Mouse (Mus musculus): Measurements from ENCODE around the gene Pxylp1. TPM values are rescaled to one million over a fixed set of nuclear protein-coding genes. Genes with fewer than 3 reads are reported as not detected.

Gene Pxylp1
- polyA plus RNA-seq, 1 experiment from 2014 or later = 2.1 TPM

- 76% methylated on average over 5 of the region's 5 CpGs for WGBS (ENCODE audit: insufficient replicate concordance)
- H3K36me3 ChIP-seq = no peaks in the 10 kb centered on the region
- H3K27ac ChIP-seq = no peak overlapping the region
- H3K9ac ChIP-seq = no peak overlapping the region
- H3K4me1 ChIP-seq = 0 out of 2 replicates have a peak, but pooled peaks cover 3% of the 10 kb centered on the region
- no peak overlapping the region for H3K4me2 ChIP-seq
- no peak for ATAC-seq
- H3K9me3 ChIP-seq (replicated peaks) = no peaks in the 10 kb centered on the region
- no peaks in the 10 kb centered on the region for H3K27me3 ChIP-seq (replicated peaks)
- H3K4me3 ChIP-seq = no peak overlapping the region
Observed at GRCm38 (mm10) chr9:96869542-96869941, 22.9 kb downstream of the Pxylp1 start.

GRCm38 (mm10) chr9:96868546-96868945 lies 23.9 kb downstream of the Pxylp1 start:
- Histone ChIP-seq H3K27ac (no peak overlapping the region), H3K4me3 (no peak overlapping the region), H3K4me2 (no peak overlapping the region), H3K9me3 (replicated peaks) (no peaks in the 10 kb centered on the region), H3K9ac (no peak overlapping the region), H3K36me3 (no peaks in the 10 kb centered on the region), H3K4me1 (0 out of 2 replicates have a peak, but pooled peaks cover 3% of the 10 kb centered on the region), H3K27me3 (replicated peaks) (no peaks in the 10 kb centered on the region)
- ATAC-seq = no peak
- 68% methylated on average over 6 of the region's 6 CpGs for WGBS (ENCODE audit: insufficient replicate concordance)

- no peak overlapping the region for H3K9ac ChIP-seq
- WGBS (ENCODE audit: insufficient replicate concordance) = 68% methylated on average over 7 of the region's 7 CpGs
Observed at GRCm38 (mm10) chr9:96867165-96867564, 25.3 kb downstream of the Pxylp1 start.

GRCm38 (mm10) chr9:96866196-96866595 lies 26.3 kb downstream of the Pxylp1 start:
- WGBS (ENCODE audit: insufficient replicate concordance) = 90% methylated on average over 5 of the region's 5 CpGs
- H3K9me3 ChIP-seq (replicated peaks) = no peaks in the 10 kb centered on the region

More at GRCm38 (mm10) chr9:96867165-96867564, 25.3 kb downstream of the Pxylp1 start:
- H3K4me2 ChIP-seq = no peak overlapping the region
- H3K27me3 ChIP-seq (replicated peaks) = no peaks in the 10 kb centered on the region
- H3K9me3 ChIP-seq (replicated peaks) = no peaks in the 10 kb centered on the region
- H3K4me3 ChIP-seq = no peak overlapping the region
- ATAC-seq = no peak
- no peak overlapping the region for H3K27ac ChIP-seq
- H3K36me3 ChIP-seq = no peaks in the 10 kb centered on the region
- 0 out of 2 replicates have a peak, but pooled peaks cover 3% of the 10 kb centered on the region for H3K4me1 ChIP-seq

GRCm38 (mm10) chr9:96865473-96866050 lies 26.9 kb downstream of the Pxylp1 start:
- WGBS (ENCODE audit: insufficient replicate concordance) = 79% methylated on average over 16 of the region's 16 CpGs
- no peak overlapping the region for H3K27ac ChIP-seq
- H3K27me3 ChIP-seq (replicated peaks) = no peaks in the 10 kb centered on the region
- no peak overlapping the region for H3K9ac ChIP-seq
- H3K4me3 ChIP-seq = no peak overlapping the region
- H3K4me1 ChIP-seq = 0 out of 2 replicates have a peak, but pooled peaks cover 3% of the 10 kb centered on the region
- no peak overlapping the region for H3K4me2 ChIP-seq
- no peaks in the 10 kb centered on the region for H3K36me3 ChIP-seq
- no peak for ATAC-seq
- no peaks in the 10 kb centered on the region for H3K9me3 ChIP-seq (replicated peaks)

More at GRCm38 (mm10) chr9:96866196-96866595, 26.3 kb downstream of the Pxylp1 start:
- no peak overlapping the region for H3K27ac ChIP-seq
- H3K4me2 ChIP-seq = no peak overlapping the region
- H3K36me3 ChIP-seq = no peaks in the 10 kb centered on the region
- no peak for ATAC-seq
- H3K4me3 ChIP-seq = no peak overlapping the region
- 0 out of 2 replicates have a peak, but pooled peaks cover 3% of the 10 kb centered on the region for H3K4me1 ChIP-seq
- H3K27me3 ChIP-seq (replicated peaks) = no peaks in the 10 kb centered on the region
- no peak overlapping the region for H3K9ac ChIP-seq

- H3K36me3 ChIP-seq = no peaks in the 10 kb centered on the region
- ATAC-seq = no peak
- H3K4me2 ChIP-seq = no peak overlapping the region
- no peak overlapping the region for H3K4me3 ChIP-seq
- no peak overlapping the region for H3K27ac ChIP-seq
- no peaks in the 10 kb centered on the region for H3K27me3 ChIP-seq (replicated peaks)
- H3K9ac ChIP-seq = no peak overlapping the region
- no peaks in the 10 kb centered on the region for H3K9me3 ChIP-seq (replicated peaks)
- WGBS (ENCODE audit: insufficient replicate concordance) = 28% methylated on average over 3 of the region's 3 CpGs
- H3K4me1 ChIP-seq = no peaks in the 10 kb centered on the region
Observed at GRCm38 (mm10) chr9:96863539-96863938, 28.9 kb downstream of the Pxylp1 start.

- no peaks in the 10 kb centered on the region for H3K4me1 ChIP-seq
- no peak overlapping the region for H3K4me2 ChIP-seq
- H3K9me3 ChIP-seq (replicated peaks) = no peaks in the 10 kb centered on the region
- no peaks in the 10 kb centered on the region for H3K27me3 ChIP-seq (replicated peaks)
- H3K9ac ChIP-seq = no peak overlapping the region
- H3K36me3 ChIP-seq = no peaks in the 10 kb centered on the region
- H3K4me3 ChIP-seq = no peak overlapping the region
- 57% methylated on average over 4 of the region's 4 CpGs for WGBS (ENCODE audit: insufficient replicate concordance)
- H3K27ac ChIP-seq = no peak overlapping the region
- no peak for ATAC-seq
Observed at GRCm38 (mm10) chr9:96862836-96863235, 29.6 kb downstream of the Pxylp1 start.

GRCm38 (mm10) chr9:96861092-96861487 lies 31.4 kb downstream of the Pxylp1 start:
- Histone ChIP-seq H3K9ac (no peak overlapping the region), H3K36me3 (no peaks in the 10 kb centered on the region), H3K27me3 (replicated peaks) (no peaks in the 10 kb centered on the region), H3K4me3 (no peak overlapping the region), H3K27ac (no peak overlapping the region), H3K4me1 (no peaks in the 10 kb centered on the region), H3K9me3 (replicated peaks) (no peaks in the 10 kb centered on the region), H3K4me2 (no peak overlapping the region)
- WGBS (ENCODE audit: insufficient replicate concordance) = 54% methylated on average over 10 of the region's 10 CpGs
- ATAC-seq = no peak

GRCm38 (mm10) chr9:96860380-96861091 lies 31.9 kb downstream of the Pxylp1 start:
- Histone ChIP-seq H3K4me1 (no peaks in the 10 kb centered on the region), H3K9ac (no peak overlapping the region), H3K27me3 (replicated peaks) (no peaks in the 10 kb centered on the region), H3K9me3 (replicated peaks) (no peaks in the 10 kb centered on the region), H3K27ac (no peak overlapping the region), H3K4me3 (no peak overlapping the region), H3K36me3 (no peaks in the 10 kb centered on the region), H3K4me2 (no peak overlapping the region)
- ATAC-seq = no peak
- WGBS (ENCODE audit: insufficient replicate concordance) = 70% methylated on average over 5 of the region's 5 CpGs

GRCm38 (mm10) chr9:96859027-96859426 lies 33.4 kb downstream of the Pxylp1 start:
- WGBS (ENCODE audit: insufficient replicate concordance) = 39% methylated on average over 2 of the region's 2 CpGs
- Histone ChIP-seq H3K4me1 (no peaks in the 10 kb centered on the region), H3K4me2 (no peak overlapping the region), H3K4me3 (no peak overlapping the region), H3K9ac (no peak overlapping the region), H3K27ac (no peak overlapping the region), H3K36me3 (no peaks in the 10 kb centered on the region), H3K27me3 (replicated peaks) (no peaks in the 10 kb centered on the region), H3K9me3 (replicated peaks) (no peaks in the 10 kb centered on the region)
- no peak for ATAC-seq

- H3K36me3 ChIP-seq = no peaks in the 10 kb centered on the region
- 66% methylated on average over 4 of the region's 4 CpGs for WGBS (ENCODE audit: insufficient replicate concordance)
- H3K9me3 ChIP-seq (replicated peaks) = no peaks in the 10 kb centered on the region
- H3K4me3 ChIP-seq = no peak overlapping the region
- H3K27me3 ChIP-seq (replicated peaks) = no peaks in the 10 kb centered on the region
- no peak overlapping the region for H3K4me2 ChIP-seq
- ATAC-seq = no peak
- H3K9ac ChIP-seq = no peak overlapping the region
- no peaks in the 10 kb centered on the region for H3K4me1 ChIP-seq
- no peak overlapping the region for H3K27ac ChIP-seq
Observed at GRCm38 (mm10) chr9:96857838-96858237, 34.6 kb downstream of the Pxylp1 start.

- no peaks in the 10 kb centered on the region for H3K36me3 ChIP-seq
- no peaks in the 10 kb centered on the region for H3K9me3 ChIP-seq (replicated peaks)
- no peak for ATAC-seq
- no peak overlapping the region for H3K27ac ChIP-seq
- no peaks in the 10 kb centered on the region for H3K4me1 ChIP-seq
- H3K27me3 ChIP-seq (replicated peaks) = no peaks in the 10 kb centered on the region
- H3K9ac ChIP-seq = no peak overlapping the region
- H3K4me2 ChIP-seq = no peak overlapping the region
- 74% methylated on average over 16 of the region's 16 CpGs for WGBS (ENCODE audit: insufficient replicate concordance)
- H3K4me3 ChIP-seq = no peak overlapping the region
Observed at GRCm38 (mm10) chr9:96853300-96854186, 38.9 kb downstream of the Pxylp1 start.
